Mouse (Mus musculus): ENCODE data around the gene Gas7.
A peak's percentile ranks its signal among the peaks of the same experiment; 100 is the strongest.

Gene Gas7

GRCm38 (mm10) chr11:67612158-67612839, 157.1 kb downstream of the Gas7 start:
- no peak for DNase-seq (ENCODE audit: low read depth in 1 of 2, low spot score in 2 of 2)

GRCm38 (mm10) chr11:67616557-67617239, 161.5 kb downstream of the Gas7 start:
- DNase-seq (ENCODE audit: low read depth in 1 of 2, low spot score in 2 of 2): no peak

- no peak for DNase-seq (ENCODE audit: low read depth in 1 of 2, low spot score in 2 of 2)
Observed at GRCm38 (mm10) chr11:67622340-67622739, 167.1 kb downstream of the Gas7 start.

GRCm38 (mm10) chr11:67627179-67627578, 171.9 kb downstream of the Gas7 start:
- DNase-seq (ENCODE audit: low read depth in 1 of 2, low spot score in 2 of 2): no peak

- DNase-seq (ENCODE audit: low read depth in 1 of 2, low spot score in 2 of 2): no peak
Observed at GRCm38 (mm10) chr11:67628522-67628921, 173.3 kb downstream of the Gas7 start.

GRCm38 (mm10) chr11:67632906-67633305, 177.7 kb downstream of the Gas7 start:
- no peak for DNase-seq (ENCODE audit: low read depth in 1 of 2, low spot score in 2 of 2)

- no peak for DNase-seq (ENCODE audit: low read depth in 1 of 2, low spot score in 2 of 2)
Observed at GRCm38 (mm10) chr11:67633620-67634229, 178.5 kb downstream of the Gas7 start.

GRCm38 (mm10) chr11:67636201-67636600, 181.0 kb downstream of the Gas7 start:
- no peak for DNase-seq (ENCODE audit: low read depth in 1 of 2, low spot score in 2 of 2)

- no peak for DNase-seq (ENCODE audit: low read depth in 1 of 2, low spot score in 2 of 2)
Observed at GRCm38 (mm10) chr11:67636905-67637586, 181.8 kb downstream of the Gas7 start.

GRCm38 (mm10) chr11:67638401-67638800, 183.2 kb downstream of the Gas7 start:
- no peak for DNase-seq (ENCODE audit: low read depth in 1 of 2, low spot score in 2 of 2)

GRCm38 (mm10) chr11:67640299-67640698, 185.1 kb downstream of the Gas7 start:
- DNase-seq (ENCODE audit: low read depth in 1 of 2, low spot score in 2 of 2): no peak

- no peak for DNase-seq (ENCODE audit: low read depth in 1 of 2, low spot score in 2 of 2)
Observed at GRCm38 (mm10) chr11:67642421-67642820, 187.2 kb downstream of the Gas7 start.

- DNase-seq (ENCODE audit: low read depth in 1 of 2, low spot score in 2 of 2): no peak
Observed at GRCm38 (mm10) chr11:67642835-67643234, 187.6 kb downstream of the Gas7 start.

GRCm38 (mm10) chr11:67643465-67643864, 188.2 kb downstream of the Gas7 start:
- DNase-seq (ENCODE audit: low read depth in 1 of 2, low spot score in 2 of 2): no peak

- no peak for DNase-seq (ENCODE audit: low read depth in 1 of 2, low spot score in 2 of 2)
Observed at GRCm38 (mm10) chr11:67644632-67645149, 189.5 kb downstream of the Gas7 start.

GRCm38 (mm10) chr11:67647745-67648144, 192.5 kb downstream of the Gas7 start:
- peak; percentile 38 to 45 for DNase-seq (ENCODE audit: low read depth in 1 of 2, low spot score in 2 of 2)

- DNase-seq (ENCODE audit: low read depth in 1 of 2, low spot score in 2 of 2): no peak
Observed at GRCm38 (mm10) chr11:67648651-67649407, 193.6 kb downstream of the Gas7 start.

GRCm38 (mm10) chr11:67649971-67650707, 194.9 kb downstream of the Gas7 start:
- DNase-seq (ENCODE audit: low read depth in 1 of 2, low spot score in 2 of 2): no peak

GRCm38 (mm10) chr11:67651731-67652130, 196.5 kb downstream of the Gas7 start:
- DNase-seq (ENCODE audit: low read depth in 1 of 2, low spot score in 2 of 2): no peak

Data from monocyte, adult 2 months (primary cell).